In genomic region chr14:29895332-29895988, GRCm38 (mm10) we compare ENCODE assay signal across 7 mouse cellular contexts.
A peak's percentile ranks its signal among the peaks of the same experiment; 100 is the strongest.
DNase-seq lines count a peak whose midpoint lies in the region; ATAC-seq and TF ChIP-seq lines count a peak whose summit lies in the region.

No protein-coding gene starts in this region.

- no peaks in the 10 kb centered on the region for H3K4me1 ChIP-seq in limb, embryonic 14.5 days (ENCODE audit: control insufficient read depth, insufficient read depth, low read length)
- H3K4me1 ChIP-seq in limb, embryonic 10.5 days, result no peaks in the 10 kb centered on the region
- no peaks in the 10 kb centered on the region; the same call in 1 of the 2 replicates for H3K4me1 ChIP-seq in heart, adult 2 months (ENCODE audit: control insufficient read depth, insufficient read depth, low read length)
- H3K4me1 ChIP-seq in kidney, postnatal 0 days (replicated peaks; ENCODE audit: insufficient read depth, low read length), result no peaks in the 10 kb centered on the region

- no peaks in the 10 kb centered on the region for H3K27me3 ChIP-seq in limb, embryonic 14.5 days (ENCODE audit: control insufficient read depth, insufficient read depth, low read length)
- H3K27me3 ChIP-seq in limb, embryonic 10.5 days (ENCODE audit: low read depth, poor library complexity, severe bottlenecking), result no peaks in the 10 kb centered on the region
- H3K27me3 ChIP-seq in heart, adult 2 months (ENCODE audit: control insufficient read depth, insufficient read depth, low read length), result no peaks in the 10 kb centered on the region
- H3K27me3 ChIP-seq in kidney, postnatal 0 days (ENCODE audit: insufficient read depth, low read length), result no peaks in the 10 kb centered on the region

- 82% methylated on average over 2 of the region's 2 CpGs for WGBS in limb, embryonic 14.5 days
- WGBS in limb, embryonic 10.5 days, result 96% methylated on average over 2 of the region's 2 CpGs
- WGBS in heart, adult 2 months, result 58% methylated on average over 2 of the region's 2 CpGs
- 66% methylated on average over 2 of the region's 2 CpGs for WGBS in kidney, postnatal 0 days

- intact Hi-C loops in heart, adult 2 months (cut with DNase I), result no loop called here

- H3K79me2 ChIP-seq in heart, adult 2 months (replicated peaks; ENCODE audit: control insufficient read depth, insufficient read depth, low read length), result no peaks in the 10 kb centered on the region

- H3K9ac ChIP-seq in limb, embryonic 14.5 days (ENCODE audit: low read depth, low read length, severe bottlenecking), result no peak overlapping the region
- no peak overlapping the region for H3K9ac ChIP-seq in heart, adult 2 months (ENCODE audit: low read depth, low read length)
- no peak overlapping the region for H3K9ac ChIP-seq in kidney, postnatal 0 days (ENCODE audit: low read depth, low read length)

- H3K4me2 ChIP-seq in limb, embryonic 14.5 days (replicated peaks; ENCODE audit: low read depth, low read length, severe bottlenecking), result no peak overlapping the region
- no peak overlapping the region for H3K4me2 ChIP-seq in kidney, postnatal 0 days (ENCODE audit: low read length)

- H3K27ac ChIP-seq in limb, embryonic 14.5 days (replicated peaks; ENCODE audit: low read depth, low read length), result no peak overlapping the region
- H3K27ac ChIP-seq in limb, embryonic 10.5 days, result no peak overlapping the region
- no peak overlapping the region for H3K27ac ChIP-seq in heart, adult 2 months
- no peak overlapping the region for H3K27ac ChIP-seq in kidney, postnatal 0 days

- ATAC-seq in limb, embryonic 14.5 days (ENCODE audit: low FRiP score, low read depth), result 0 out of 2 replicates have a peak, but pooled peaks have one; percentile 44
- no peak; the same call in 1 of the 2 replicates for ATAC-seq in kidney, postnatal 0 days (replicated peaks; ENCODE audit: low FRiP score, low read depth)

- no peak for TF ChIP-seq CTCF in heart, adult 2 months (IDR thresholded peaks at IDR 0.05)
- no peak for TF ChIP-seq CTCF in kidney, postnatal 0 days (IDR thresholded peaks at IDR 0.05; ENCODE audit: low read depth)

- TF ChIP-seq POLR2A in limb, embryonic 14.5 days (IDR thresholded peaks at IDR 0.05; ENCODE audit: borderline replicate concordance, extremely low read depth, insufficient read depth, insufficient read length), result no peak
- TF ChIP-seq POLR2A in heart, adult 2 months (IDR thresholded peaks at IDR 0.05; ENCODE audit: insufficient read depth, low read depth, low read length), result no peak

- no peak overlapping the region for H3K4me3 ChIP-seq in limb, embryonic 14.5 days (replicated peaks; ENCODE audit: low read length)
- H3K4me3 ChIP-seq in limb, embryonic 10.5 days, result no peak overlapping the region
- no peak overlapping the region for H3K4me3 ChIP-seq in heart, adult 2 months
- no peak overlapping the region for H3K4me3 ChIP-seq in kidney, postnatal 0 days (replicated peaks; ENCODE audit: low read depth, low read length)

- no peak for TF ChIP-seq EP300 in heart, adult 2 months (IDR thresholded peaks at IDR 0.05; ENCODE audit: insufficient read depth, low read depth, low read length)

- no peaks in the 10 kb centered on the region for H3K9me3 ChIP-seq in limb, embryonic 14.5 days (ENCODE audit: control insufficient read depth, low read length)
- no peaks in the 10 kb centered on the region for H3K9me3 ChIP-seq in limb, embryonic 10.5 days (replicated peaks)
- H3K9me3 ChIP-seq in kidney, postnatal 0 days (replicated peaks; ENCODE audit: low read length), result no peaks in the 10 kb centered on the region

- H3K36me3 ChIP-seq in limb, embryonic 14.5 days (ENCODE audit: control insufficient read depth, insufficient read depth, low read length), result no peaks in the 10 kb centered on the region
- H3K36me3 ChIP-seq in limb, embryonic 10.5 days, result no peaks in the 10 kb centered on the region
- H3K36me3 ChIP-seq in heart, adult 2 months (ENCODE audit: control insufficient read depth, insufficient read depth, low read length), result no peaks in the 10 kb centered on the region
- no peaks in the 10 kb centered on the region for H3K36me3 ChIP-seq in kidney, postnatal 0 days (ENCODE audit: insufficient read depth, low read length)

- DNase-seq in limb, embryonic 14.5 days (ENCODE audit: low spot score), result peak; percentile 88
- DNase-seq in limb, embryonic 10.5 days (ENCODE audit: low spot score), result no peak
- DNase-seq in adrenal gland, postnatal 36 days, result peak; percentile 80 to 89
- peak; percentile 51 to 66 for DNase-seq in heart, adult 2 months
- DNase-seq in kidney, postnatal 0 days (ENCODE audit: low spot score), result peak; percentile 93
- DNase-seq in retina, embryonic 14.5 days (ENCODE audit: low spot score), result peak; percentile 18
- no peak for DNase-seq in spleen, adult 18-20 months

Comparison
In these comparisons a context has a peak if more than half of its experiments do, and no peak if none do; other contexts are left out.
1. DNase-seq: peak in limb, embryonic 14.5 days (single experiment), adrenal gland, postnatal 36 days (2 of 2), heart, adult 2 months (2 of 2), kidney, postnatal 0 days (single experiment) and retina, embryonic 14.5 days (single experiment); none in limb, embryonic 10.5 days (single experiment) and spleen, adult 18-20 months (0 of 2).